In genomic region chr6:37893586-37893985, GRCm38 (mm10) we compare ENCODE assay signal across 22 mouse cellular contexts. TPM values are rescaled to one million over a fixed set of nuclear protein-coding genes. Genes with fewer than 3 reads are reported as not detected.
A peak's percentile ranks its signal among the peaks of the same experiment; 100 is the strongest.
DNase-seq lines count a peak whose midpoint lies in the region; ATAC-seq and TF ChIP-seq lines count a peak whose summit lies in the region.
"Had no signal": no experiment of that assay in that cellular context is flagged by ENCODE, and none has a peak within 500 bp of the region (broad histone marks: within the 10 kb centered on the region; RNA-seq: fewer than 3 reads in every experiment).

No protein-coding gene starts in this region.

- H3K9ac ChIP-seq in heart, embryonic 13.5 days = no peak overlapping the region
- no peak overlapping the region for H3K9ac ChIP-seq in liver, adult 2 months (ENCODE audit: low read depth, low read length)
- H3K9ac ChIP-seq: embryonic facial prominence, embryonic 12.5 days; forebrain, embryonic 13.5 days; forebrain, embryonic 15.5 days had no signal

- no peak for TF ChIP-seq CTCF in liver, adult 2 months (IDR thresholded peaks at IDR 0.05; ENCODE audit: low read depth, low read length)

- WGBS in heart, embryonic 13.5 days = 57% methylated on average over 2 of the region's 2 CpGs
- 20% methylated on average over 2 of the region's 2 CpGs for WGBS in liver, adult 2 months

- H3K79me2 ChIP-seq in liver, adult 2 months (ENCODE audit: control insufficient read depth, insufficient read depth, low read length) = peaks cover 21% of the 10 kb centered on the region; the same call in 1 of the 2 replicates

- no peak for ATAC-seq in heart, embryonic 13.5 days (ENCODE audit: extremely low read depth, insufficient number of reproducible peaks, low FRiP score, low TSS enrichment)
- ATAC-seq: activated CD4-positive, CD25-positive, alpha-beta regulatory T cell, adult 4 months; forebrain, embryonic 13.5 days; forebrain, embryonic 15.5 days; Patski had no signal

- no peak overlapping the region for H3K4me2 ChIP-seq in heart, embryonic 13.5 days
- H3K4me2 ChIP-seq: embryonic facial prominence, embryonic 12.5 days; forebrain, embryonic 13.5 days; forebrain, embryonic 15.5 days had no signal

- H3K9me3 ChIP-seq in heart, embryonic 13.5 days = peaks cover 6% of the 10 kb centered on the region; the same call in 1 of the 2 replicates

- TF ChIP-seq POLR2A in liver, adult 2 months (IDR thresholded peaks at IDR 0.05; ENCODE audit: extremely low read depth, insufficient read depth, low read length) = no peak

- H3K27ac ChIP-seq in heart, embryonic 13.5 days (replicated peaks) = 0 out of 2 replicates have a peak overlapping the region, but pooled peaks have one; percentile 36
- H3K27ac ChIP-seq in liver, adult 2 months (replicated peaks; ENCODE audit: insufficient read depth, low read depth, low read length) = no peak overlapping the region
- H3K27ac ChIP-seq: embryonic facial prominence, embryonic 10.5 days; embryonic facial prominence, embryonic 12.5 days; forebrain, embryonic 13.5 days; forebrain, embryonic 15.5 days had no signal

- H3K27me3 ChIP-seq in heart, embryonic 13.5 days (replicated peaks) = no peaks in the 10 kb centered on the region
- H3K27me3 ChIP-seq in liver, adult 2 months (ENCODE audit: control insufficient read depth, insufficient read depth, low read length) = no peaks in the 10 kb centered on the region
- H3K27me3 ChIP-seq: embryonic facial prominence, embryonic 12.5 days; forebrain, embryonic 13.5 days; forebrain, embryonic 15.5 days; Patski had no signal

- H3K36me3 ChIP-seq in heart, embryonic 13.5 days = peaks cover 12% of the 10 kb centered on the region
- H3K36me3 ChIP-seq in liver, adult 2 months (ENCODE audit: control insufficient read depth, insufficient read depth, low read length) = no peaks in the 10 kb centered on the region
- H3K36me3 ChIP-seq: embryonic facial prominence, embryonic 12.5 days; forebrain, embryonic 15.5 days had no signal

- H3K4me1 ChIP-seq in heart, embryonic 13.5 days = peaks cover 18% of the 10 kb centered on the region
- no peaks in the 10 kb centered on the region; the same call in 1 of the 2 replicates for H3K4me1 ChIP-seq in liver, adult 2 months (ENCODE audit: control insufficient read depth, insufficient read depth, low read length)
- H3K4me1 ChIP-seq: embryonic facial prominence, embryonic 10.5 days had no signal

- no peak overlapping the region for H3K4me3 ChIP-seq in heart, embryonic 13.5 days
- H3K4me3 ChIP-seq in liver, adult 2 months (ENCODE audit: insufficient read depth, low read depth, low read length) = no peak overlapping the region
- H3K4me3 ChIP-seq: embryonic facial prominence, embryonic 10.5 days; embryonic facial prominence, embryonic 12.5 days; forebrain, embryonic 13.5 days; forebrain, embryonic 15.5 days had no signal

- no peak for DNase-seq in heart, adult 11 months
- peak; percentile 51 for DNase-seq in liver, adult 2 months (ENCODE audit: extremely low read depth, low read depth, low spot score)
- no peak for DNase-seq in liver
- peak; percentile 66 for DNase-seq in thymus, postnatal 0 days (ENCODE audit: low spot score)
- DNase-seq in thymus, postnatal 14 days = no peak
- no peak for DNase-seq in testis, postnatal 10 days (ENCODE audit: low spot score)
- DNase-seq: adrenal gland, adult 8-10 months; adrenal gland, postnatal 14 days; adrenal gland, postnatal 36 days; B cell, adult 2 months; cerebellum, adult 11-12 months; cerebellum, adult 2 months; cerebellum, adult 9-10 months; cerebellum, postnatal 10 days; cerebellum, postnatal 25 days had no signal

RNA-seq across cellular contexts. Expression of gene Trim24, which starts 23.0 kb away (rescaled TPM):
- polyA plus RNA-seq in heart, embryonic 13.5 days (2015; fragmentation: Nextera tagmentation; extraction: Ambion mirVana) = 9.3 and 10.0 TPM in 2 replicates
- 31.1 and 38.3 TPM in 2 replicates for total RNA-seq in liver, adult 2 months (2014; rRNA removed)
- 15.2 and 17.5 TPM in 2 replicates for polyA plus RNA-seq in liver, adult 2 months (2012; rRNA removed)
- 12.2 and 15.7 TPM in 2 replicates for polyA plus RNA-seq in thymus, postnatal 0 days (2015; fragmentation: Nextera tagmentation; extraction: Ambion mirVana)

Comparison
In these comparisons a context has a peak if more than half of its experiments do, and no peak if none do; other contexts are left out.
1. DNase-seq: peak in liver, adult 2 months (single experiment) and thymus, postnatal 0 days (single experiment); none in heart, adult 11 months (single experiment), liver (single experiment), thymus, postnatal 14 days (single experiment) and testis, postnatal 10 days (single experiment).